Mouse (Mus musculus) retina, embryonic 14.5 days (tissue): ENCODE data around the gene Pkd2l1.
A peak's percentile ranks its signal among the peaks of the same experiment; 100 is the strongest.

Experiments used
- DNase-seq: peaks from one replicate; pipeline ENCODE4 v3.0.0-alpha.2; 2015; ENCODE audit warnings: low spot score

Pkd2l1 gene

DNA sequence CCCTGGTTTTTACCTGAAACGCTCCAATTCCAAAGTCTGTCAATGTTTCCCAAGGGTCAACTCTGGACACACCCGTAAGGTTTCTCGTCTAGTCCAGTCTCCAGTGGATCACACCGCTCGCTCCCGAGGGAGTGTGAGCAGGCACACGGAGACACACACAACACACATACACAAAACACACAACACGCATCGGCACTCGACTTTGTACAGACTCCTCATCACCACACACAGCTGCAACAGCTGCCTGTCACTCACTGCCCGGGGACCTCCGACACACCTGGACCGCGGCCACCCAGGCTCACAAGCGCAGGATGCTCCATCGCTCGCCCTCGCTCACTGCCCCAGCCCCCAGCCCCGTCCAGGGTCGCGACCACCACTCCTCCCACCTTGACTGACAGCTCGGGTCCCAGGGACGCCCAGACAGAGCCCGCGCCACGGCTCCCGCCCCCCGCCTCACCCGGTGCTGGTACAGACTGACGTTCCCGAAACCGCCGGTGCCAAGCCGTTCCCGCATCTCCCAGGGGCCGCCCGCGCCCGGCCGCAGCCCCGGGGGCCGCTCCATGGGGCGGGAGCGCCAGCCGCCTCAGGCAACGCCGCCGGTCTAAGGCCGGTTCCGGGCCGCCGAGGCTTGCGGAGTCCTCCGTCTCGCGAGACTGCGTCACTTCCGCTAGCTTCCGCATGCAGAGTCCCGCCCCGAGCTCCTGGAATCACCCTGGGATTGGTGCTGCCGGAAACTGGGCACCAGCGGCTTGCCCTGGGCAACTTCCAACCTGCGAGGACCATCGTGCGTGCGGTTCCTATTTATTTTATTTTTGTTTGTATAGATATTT, 85.2 kb downstream of the Pkd2l1 start, which contains the start of gene Chuk:
TSS of gene Chuk (minus strand) at position 650 of the 830 bp plus-strand sequence.
- DNase-seq = peak; percentile 98

DNA sequence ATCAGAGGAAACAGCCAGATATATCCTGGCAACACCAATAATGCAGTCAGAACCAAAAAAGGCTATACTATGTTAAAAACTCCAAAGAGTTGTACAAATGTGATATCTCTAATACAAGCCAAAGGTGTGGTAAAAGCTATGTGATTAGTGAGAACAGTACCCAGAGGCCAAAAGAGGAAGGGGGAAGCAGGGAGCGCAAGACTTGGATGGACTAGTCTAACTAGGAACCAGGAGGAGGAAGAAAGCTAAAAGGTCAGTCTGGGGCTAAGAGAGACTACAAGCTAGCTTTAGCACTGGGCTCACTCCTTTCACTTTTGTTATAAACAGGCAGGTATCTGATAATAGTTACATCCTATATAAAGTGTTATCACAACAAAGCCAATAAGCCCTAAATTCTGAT, 87.8 kb downstream of the Pkd2l1 start:
- DNase-seq = no peak

DNA sequence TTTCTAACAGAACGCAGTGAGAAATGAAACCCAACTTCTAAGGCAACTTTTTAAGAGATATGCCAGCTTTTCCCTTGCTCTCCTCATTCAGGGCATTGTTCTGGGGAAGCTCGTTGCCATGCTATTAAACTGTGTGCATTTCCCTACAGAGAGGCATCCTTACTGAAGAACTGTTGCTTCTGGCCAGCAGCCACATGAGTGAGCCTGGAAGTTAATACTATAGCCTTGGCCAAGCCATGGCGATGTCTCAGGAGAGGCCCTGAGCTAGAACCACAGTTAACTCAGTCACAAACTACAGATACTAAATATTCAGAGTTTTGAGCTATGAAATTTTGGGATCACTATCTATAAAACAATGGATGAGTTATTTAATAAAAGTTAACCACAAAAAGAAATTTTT, 89.2 kb downstream of the Pkd2l1 start:
- no peak for DNase-seq

DNA sequence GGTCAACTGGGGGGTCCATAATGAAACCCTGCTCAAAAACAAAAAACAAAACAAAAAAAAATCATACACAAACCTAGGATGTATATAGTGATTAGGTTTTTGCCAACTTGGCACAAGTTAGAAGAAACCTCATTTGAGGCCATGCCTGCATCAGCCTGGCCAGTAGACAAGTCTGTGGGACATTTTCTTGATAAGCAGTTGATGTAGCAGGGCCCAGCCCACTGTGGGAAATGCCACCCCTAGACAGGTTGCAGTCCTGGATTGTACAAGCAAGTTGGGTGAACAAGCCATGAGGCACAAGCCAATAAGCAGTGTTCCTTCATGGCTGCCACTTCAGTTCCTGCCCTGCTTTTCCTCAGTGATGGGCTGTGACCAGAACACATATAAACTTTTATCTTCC, 91.4 kb downstream of the Pkd2l1 start:
- no peak for DNase-seq
